Mouse (Mus musculus) heart, adult 2 months (tissue): ENCODE measurements around the gene Trmt1.

ENCODE experiments used
- CTCF ChIP-seq: fragments of 200-600 bp; IDR thresholded peaks from 2 replicates; pipeline ENCODE4 v1.8.1; 2022; ENCODE audit warnings: antibody characterized with exemption, mild to moderate bottlenecking, moderate library complexity
- EP300 ChIP-seq: fragments of 200-500 bp; IDR thresholded peaks from 2 replicates; pipeline ENCODE4 v1.6.1; 2011; ENCODE audit warnings: low read depth, low read length, control low read depth; ENCODE audit not compliant: insufficient read depth

DNA sequence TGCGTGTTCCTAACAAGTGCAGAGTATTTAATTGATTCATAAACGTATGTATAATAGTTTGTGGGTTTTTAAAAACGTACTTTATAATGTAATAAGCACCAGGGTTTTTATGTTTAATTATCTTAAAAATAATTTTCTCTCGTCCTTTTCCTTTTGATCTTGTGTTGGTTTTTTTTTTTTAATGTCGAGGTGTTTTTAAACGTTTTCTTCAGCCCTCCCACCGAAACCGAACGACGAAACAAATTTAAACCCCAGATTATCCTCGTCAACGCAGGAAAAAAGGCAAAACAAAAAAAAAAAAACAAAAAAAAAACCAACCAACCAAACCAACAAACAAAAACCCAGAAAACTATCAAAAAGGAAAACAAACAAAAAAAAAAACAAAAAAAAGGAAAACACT lies 19.9 kb downstream of the Trmt1 start:
- no peak for TF ChIP-seq CTCF
- no peak for TF ChIP-seq EP300
